Mouse (Mus musculus): Measurements from ENCODE around the gene Fgfr2.

DNA sequence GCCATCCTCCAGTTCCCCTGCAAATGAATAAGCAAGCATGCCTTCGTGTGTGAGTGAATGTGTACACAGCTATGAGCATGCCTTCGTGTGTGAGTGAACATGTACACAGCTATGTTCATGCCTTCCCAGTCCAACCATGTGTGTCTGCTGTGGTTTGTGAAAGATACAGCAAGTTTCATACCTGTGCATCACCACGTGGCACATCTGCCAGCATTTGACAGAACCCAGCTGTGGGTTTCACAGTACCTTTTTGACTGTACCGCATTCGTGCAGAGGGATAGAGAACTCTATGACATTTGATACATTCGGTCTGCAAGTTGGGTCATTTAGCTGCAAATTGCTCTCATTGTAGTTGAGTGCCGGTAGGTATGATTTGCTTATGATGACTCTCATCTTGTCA lies 1808.7 kb downstream of the Fgfr2 start:
- no peak for TF ChIP-seq CTCF (IDR thresholded peaks at IDR 0.05; ENCODE audit: control insufficient read depth, insufficient read depth, insufficient read length)
- TF ChIP-seq USF1 (IDR thresholded peaks at IDR 0.05; ENCODE audit: low read depth), result no peak
- no peak for TF ChIP-seq CEBPB (IDR thresholded peaks at IDR 0.05; ENCODE audit: low read depth)
- no peak for TF ChIP-seq MYOD1 (IDR thresholded peaks at IDR 0.05; ENCODE audit: control insufficient read depth, insufficient read length, low read depth)
